Mouse (Mus musculus) kidney, adult 18-20 months (tissue): ENCODE data around the gene Fgd4.
A peak's percentile ranks its signal among the peaks of the same experiment; 100 is the strongest.

Experiments used
- DNase-seq: peaks from one replicate; pipeline ENCODE4 v3.0.0; 2021

Gene Fgd4

DNA sequence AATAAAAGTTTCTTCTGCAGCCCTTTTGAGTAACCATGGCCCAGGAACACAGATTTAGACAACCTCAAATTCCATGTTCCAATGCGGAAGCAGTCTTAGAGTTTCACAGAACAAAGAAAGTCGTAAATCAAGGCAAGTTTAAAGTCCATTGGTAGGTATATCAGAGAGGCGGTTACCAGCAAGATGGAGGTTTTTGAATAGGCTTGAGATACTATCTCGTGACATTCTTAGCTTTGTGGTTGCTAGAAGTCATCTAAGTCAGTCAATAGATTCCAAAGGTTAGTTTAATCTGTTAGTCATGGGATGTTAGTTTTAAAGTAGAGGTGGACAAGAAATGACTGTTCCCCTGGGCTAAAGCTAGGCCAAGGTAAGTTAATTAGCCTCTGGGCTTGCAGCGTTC is at the start of gene Fgd4:
Fgd4 (minus strand) TSS at position 89 of the 400 bp plus-strand sequence.
- DNase-seq = peak; percentile 4

DNA sequence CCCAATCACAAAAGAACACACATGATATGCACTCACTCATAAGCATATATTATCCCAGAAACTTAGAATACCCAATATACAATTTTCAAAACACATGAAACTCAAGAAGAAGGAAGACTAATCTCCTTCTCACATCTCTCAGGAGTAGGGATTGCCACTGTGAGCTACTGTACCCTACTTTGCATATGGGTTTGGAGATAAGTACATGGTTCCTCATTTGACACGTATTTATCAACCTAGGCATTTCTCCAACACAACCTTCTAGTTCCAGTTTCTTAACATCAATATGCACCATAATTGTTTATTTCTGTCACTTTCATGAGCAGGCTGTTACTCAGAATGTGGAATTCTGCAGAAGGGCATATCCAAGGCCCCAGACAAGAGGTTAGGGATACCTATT is 44.8 kb upstream of the Fgd4 start:
- DNase-seq = no peak

DNA sequence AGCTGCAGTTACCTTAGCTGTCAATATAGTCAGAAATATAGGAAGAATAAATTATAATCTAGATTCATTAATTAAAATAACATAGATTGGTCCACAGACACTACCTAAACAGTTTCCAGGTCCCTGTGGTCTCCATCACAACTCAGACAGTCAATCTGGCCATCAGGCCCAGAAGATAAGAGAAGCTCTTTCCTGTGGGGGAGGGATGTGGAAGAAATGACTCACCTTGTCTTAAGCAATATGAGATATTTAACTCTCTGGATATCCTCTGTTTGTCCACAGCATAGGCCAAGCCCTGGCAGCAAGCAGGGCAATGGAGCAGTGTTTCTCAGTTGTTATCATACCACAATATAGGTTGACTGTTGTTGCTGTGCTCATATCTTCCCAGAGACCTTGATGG is 33.4 kb upstream of the Fgd4 start:
- no peak for DNase-seq

DNA sequence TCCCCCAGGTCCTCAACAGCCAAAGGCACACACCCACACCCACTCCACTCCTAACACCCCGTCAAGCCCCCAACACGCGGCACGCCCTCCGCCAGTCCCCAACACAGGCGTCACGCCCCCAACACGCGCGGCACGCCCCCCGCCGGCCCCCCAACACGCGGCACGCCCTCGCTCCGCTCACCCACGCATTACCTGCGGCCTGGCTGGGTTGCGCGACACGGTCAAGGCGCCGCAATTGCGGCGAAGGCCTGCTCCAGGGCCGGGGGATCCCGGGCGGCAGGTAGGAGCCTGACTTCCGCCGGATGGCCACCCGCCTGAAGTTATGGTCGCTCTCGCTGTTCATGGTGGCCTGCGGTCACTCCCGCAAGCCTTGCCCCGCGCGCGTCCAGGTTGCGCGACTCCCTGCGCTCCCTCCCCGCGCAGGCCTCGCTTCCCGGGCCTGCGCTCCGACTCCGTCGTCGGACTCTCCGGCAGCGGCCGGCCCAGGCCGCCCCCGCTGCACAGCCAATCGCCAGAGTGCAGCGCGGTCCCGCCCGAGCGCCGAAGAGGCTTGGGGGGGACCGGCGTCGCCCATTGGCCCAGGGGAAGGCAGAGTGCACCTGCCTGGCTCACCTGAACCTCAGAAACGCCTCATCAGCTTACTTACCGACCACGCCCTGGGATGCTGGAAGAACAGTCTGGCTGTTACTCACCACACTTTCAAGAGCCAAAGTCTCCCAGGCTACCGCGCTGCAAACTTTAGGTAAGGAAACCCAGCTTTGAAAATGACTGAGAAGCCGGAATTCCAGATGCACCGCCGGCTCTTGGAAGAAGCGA is 555 bp downstream of the Fgd4 start:
- DNase-seq = peak; percentile 80

DNA sequence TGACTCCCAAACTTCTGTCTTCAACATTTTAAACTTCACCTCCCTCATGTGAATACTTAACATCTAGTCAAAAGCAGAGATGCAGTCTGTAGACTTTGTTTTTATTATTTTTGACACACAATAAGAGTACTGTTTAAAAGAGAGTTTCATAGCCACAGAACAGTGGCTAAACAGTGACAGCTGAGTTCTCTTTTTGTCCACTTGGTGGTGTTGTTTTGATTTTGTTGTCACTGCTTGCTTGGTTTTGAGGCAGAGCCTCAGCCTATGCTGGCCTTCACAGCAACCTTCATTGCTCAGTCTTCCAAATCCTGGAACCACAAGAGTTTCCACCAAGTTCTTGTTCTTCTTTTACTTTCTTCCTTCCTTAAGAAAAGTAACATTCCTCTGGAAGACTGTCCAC is 3.8 kb downstream of the Fgd4 start:
- DNase-seq = no peak

DNA sequence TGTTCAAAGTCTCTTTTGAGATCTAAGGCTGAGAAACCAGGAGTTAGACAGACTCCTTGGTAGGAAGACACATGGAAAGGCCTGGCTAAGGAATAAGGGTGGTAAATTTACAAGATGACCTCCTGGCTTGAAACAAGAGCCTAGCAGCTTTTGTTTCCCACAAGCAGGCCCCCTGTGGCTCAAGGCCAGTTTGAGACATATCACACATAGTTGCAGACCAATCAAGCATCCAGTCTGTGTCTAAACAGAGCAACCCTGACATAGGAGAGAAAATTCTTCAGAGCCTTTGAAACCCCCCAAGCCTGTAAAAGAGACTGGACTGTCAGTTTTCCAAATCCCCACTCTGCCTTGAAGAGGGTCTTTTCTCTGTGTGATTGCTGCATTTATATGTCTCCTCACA is 7.7 kb downstream of the Fgd4 start:
- no peak for DNase-seq

DNA sequence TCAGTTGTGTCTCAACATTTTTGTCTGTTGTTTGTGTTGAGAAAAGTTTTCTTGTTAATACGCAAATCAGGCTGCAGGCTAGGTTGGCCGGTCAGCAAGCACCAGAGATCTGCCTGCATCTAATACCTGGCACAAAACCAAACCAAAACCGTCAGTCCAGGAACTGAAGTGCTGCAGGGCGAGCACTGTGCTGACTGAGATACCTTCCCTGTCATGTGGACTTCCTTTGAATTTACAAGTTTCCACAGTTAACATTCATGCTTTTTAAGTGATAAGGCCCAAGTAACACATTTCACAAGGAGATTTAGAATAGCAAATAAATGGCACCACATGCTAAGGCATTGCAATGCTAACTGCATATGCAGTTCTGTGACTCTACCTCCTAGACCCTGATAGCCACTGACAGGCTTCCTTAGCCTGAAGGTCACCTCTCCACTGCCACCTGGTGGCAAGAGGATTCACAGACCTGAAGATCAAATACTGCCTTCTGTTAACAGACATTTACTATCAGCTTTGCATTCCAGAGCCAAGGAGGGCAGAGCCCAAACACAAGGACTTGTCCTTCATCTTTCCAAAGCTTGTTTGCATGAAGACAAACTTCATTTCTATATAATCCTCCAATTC is 15.8 kb downstream of the Fgd4 start:
- peak; percentile 72 for DNase-seq

DNA sequence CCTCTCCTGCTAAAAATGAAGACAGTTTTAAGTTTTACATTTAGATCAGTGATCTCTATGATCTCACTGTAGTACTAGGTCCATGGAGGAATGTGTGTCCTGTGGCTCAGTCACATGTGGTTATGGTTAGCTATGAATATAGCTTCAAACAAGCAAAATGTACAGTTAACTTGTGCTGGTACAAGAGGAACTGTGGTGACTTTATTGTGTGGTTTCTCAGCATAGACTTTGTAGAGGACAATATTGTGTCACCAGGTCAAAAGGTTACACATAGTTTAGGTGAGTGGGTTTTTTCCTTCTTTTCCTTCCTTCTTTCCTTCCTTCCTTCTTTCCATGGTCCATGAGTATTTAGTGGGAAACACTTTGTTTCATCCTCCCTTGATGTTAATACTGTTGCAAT is 23.8 kb downstream of the Fgd4 start:
- no peak for DNase-seq

DNA sequence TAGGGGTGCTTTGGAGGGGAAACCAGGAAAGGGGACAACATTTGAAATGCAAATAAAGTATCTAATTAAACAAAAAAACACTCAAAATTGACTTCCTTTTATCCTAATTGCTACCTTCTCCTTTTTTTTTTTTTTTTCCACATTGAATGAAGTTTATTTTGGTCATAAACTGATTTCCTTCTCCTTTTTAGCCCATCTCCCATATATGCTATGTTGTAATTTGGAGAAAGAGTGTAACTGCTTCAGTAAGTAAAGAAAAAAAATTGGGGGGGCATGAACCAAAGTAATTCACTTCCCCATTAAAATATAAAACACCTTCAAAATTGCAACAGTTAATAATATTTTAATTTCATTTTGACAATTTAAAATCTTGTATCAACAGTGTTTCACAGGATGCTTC is 25.8 kb downstream of the Fgd4 start:
- no peak for DNase-seq

DNA sequence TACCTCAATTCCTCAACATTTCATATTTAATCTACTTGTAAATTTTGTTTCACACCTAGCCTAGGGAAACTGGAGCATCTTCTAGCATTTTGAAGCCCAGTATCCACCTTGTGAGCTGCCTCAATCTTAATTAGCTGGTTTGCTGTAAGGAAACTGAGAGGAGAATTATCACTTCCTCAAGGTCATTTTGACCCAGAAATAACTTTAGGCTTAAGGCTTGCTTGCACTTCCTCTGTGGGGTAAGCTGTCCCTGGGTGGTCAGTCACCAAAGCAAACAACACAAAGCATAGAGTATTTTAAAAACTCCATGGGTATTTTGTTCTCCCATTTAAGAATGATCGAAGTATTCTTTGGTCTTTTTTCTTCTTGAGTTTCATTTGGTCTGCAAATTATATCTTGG is 27.2 kb downstream of the Fgd4 start:
- DNase-seq = no peak

DNA sequence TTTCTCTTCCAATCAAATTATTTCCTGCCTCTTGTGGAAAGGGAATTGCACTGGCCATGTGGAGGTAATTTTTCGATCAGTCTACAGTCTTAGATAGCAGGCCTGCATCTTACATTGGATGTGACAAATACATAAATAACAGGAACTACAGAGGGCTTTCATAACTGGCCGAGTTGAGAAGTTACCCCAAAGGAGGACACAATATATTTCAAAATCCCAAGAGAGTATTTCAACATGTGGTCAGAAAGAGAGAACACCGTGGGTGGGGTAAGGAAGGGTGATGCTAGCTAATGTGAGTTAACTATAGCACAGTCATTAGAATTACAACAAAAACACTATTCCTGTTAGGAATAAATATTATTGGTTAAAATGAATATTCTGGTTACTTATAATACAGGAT is 29.0 kb downstream of the Fgd4 start:
- DNase-seq = no peak

DNA sequence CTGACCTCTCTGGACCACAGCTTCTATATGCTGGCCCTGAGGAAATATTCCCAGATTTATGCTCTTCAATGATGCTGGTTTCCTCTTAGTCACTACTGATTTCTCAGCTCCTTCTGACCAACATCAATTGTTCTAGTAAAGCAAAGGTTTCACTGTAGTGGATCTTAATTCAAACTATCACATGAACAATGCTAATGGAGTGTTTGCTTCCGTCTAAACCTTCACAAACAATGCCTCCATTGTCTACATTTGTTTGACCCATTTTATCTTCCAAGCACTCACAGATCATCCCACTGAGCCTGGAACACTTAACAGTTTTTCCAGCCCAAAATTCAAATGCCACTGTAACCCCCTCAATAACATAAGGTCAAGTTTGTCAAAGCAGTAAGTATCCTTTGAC is 33.6 kb downstream of the Fgd4 start:
- DNase-seq = no peak

DNA sequence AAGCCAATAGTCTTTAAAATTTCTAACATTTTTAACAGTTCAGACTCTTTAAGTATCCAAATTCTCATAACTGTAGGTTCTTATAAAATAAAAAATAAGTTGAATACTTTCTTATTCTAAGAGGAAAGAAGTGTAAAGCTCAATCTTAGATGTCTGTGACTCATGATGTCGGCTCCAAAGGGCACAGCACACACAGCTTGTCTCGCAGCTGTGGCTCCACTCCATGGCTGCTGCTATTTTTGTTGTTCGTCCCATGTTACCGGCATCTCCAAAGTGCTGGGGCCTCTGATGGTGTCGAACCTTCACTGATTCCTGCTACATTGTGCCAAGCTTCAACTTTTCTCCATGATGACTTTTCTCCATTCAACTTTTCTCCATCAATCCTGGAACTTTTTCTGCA is 34.1 kb downstream of the Fgd4 start:
- no peak for DNase-seq

DNA sequence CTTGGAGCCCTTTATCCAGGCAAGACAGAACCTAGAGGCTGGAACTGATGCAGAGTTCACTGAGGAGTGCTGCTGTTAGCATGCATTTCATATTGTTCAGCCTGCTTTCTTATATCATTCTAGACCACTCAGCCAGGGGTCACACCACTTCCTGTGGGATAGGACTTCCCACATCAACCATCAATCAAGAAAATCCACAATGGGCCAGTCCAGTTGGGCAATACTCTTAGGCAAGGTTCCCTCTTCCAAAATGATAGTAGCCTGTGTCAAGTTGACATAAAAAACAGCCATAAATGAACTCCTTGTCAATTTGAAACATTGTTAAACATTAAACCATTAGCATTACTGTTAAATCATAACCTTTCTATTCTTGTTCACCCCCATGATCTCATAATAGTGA is 34.6 kb downstream of the Fgd4 start:
- no peak for DNase-seq

DNA sequence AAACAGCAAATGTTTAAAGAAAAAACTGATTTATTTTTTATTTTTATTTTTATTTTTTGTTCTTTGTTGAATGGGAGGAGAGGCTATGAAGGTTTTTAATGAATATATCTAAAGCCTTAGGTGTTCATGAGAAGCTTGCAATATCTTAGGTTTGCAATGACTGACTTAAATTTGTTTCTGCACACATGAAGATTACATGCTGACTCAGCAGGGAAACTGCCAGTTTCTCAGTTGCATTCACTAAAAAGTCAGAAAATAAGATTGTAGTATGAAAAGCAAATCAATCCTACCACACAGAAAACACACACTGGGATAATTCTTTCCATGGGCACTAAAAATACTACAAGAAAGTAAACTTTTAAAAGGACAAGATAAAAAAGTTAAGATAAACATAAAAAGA is 39.6 kb downstream of the Fgd4 start:
- no peak for DNase-seq

DNA sequence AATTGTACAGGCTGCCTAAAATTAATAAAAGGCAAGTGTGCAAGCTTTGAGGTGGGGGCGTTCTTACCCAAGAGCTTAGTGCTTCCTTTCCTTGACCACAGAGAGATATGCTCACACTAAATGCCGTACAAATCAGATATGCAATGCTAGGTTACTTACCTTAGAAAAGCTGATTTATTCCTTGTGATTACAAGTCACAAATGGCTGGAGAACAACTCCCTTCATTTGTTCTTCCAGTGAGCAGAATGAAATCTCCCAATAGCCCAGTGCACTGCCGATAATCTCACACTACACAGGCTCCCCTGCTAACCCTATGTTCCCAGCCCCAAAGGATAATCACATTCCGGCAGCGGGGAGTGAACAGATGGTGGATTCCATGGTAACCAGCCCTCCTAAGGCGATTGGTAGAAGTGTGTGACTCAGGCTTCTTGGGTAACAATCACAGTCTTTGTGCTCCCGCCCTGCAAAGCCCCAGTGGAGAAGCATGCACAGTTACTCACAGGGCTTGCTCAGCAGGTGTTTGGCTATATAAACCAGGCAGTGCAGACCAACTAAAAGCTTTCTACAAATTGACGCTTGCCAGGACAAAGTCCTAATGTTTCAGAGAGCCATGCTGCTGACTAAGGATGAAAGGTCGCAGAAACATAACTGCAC is 40.3 kb downstream of the Fgd4 start:
- peak; percentile 49 for DNase-seq

DNA sequence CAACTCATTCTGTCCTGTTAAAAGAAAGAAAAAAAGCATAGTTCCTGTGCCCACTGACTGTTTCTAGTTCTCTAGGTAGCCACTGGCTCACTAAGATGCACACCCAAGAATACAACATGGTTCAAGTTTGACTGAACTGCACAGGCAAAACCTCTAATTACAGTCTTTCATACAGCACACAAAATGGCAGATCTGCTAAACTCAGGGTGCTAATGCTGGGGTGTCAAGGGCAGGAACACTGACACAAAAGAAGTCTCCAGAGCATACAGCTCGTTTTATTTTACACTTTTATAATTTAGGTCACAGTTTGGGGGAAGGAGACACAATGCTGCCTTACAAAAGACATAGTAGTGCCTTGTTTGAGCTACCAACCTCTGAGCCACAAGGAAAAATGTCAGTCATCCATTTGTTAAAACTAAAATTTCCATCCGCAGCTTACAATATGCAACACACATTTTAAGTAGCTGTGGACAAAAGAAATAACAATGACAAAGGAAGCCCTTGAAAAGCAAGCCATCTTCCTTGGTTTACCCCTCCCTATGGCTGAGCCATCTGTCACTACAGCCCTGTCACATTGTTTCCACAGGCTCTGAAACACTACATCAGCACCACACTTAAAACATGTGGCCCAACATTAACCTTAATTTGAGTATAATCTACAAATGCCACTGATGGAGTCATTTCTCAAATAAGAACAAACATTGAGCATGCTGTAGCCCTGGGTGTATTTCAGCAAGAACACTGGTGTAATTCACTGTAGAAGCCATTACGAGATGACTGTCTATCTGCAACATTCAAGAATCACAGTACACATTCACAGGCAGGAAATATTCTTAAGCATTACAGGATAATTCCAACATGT is 41.1 kb downstream of the Fgd4 start:
- DNase-seq = no peak

DNA sequence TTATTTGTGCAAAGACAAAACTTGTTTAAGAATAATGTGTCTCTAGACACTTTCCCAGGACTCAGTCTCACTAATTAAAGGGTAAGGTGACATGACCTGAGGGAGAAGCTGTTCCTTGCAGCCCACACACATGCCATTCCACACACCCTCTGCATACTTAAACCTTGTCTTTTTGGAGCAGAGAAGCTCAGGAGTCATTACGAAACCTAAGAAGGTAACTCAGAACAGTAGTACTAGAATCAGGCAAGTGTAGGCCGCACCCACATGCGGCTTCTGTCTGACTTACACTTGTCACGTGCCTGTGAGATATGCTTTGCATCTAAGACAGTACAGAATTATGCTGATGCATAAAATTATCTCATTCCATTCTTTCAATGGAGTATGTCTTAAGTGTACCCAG is 42.6 kb downstream of the Fgd4 start:
- DNase-seq = no peak

DNA sequence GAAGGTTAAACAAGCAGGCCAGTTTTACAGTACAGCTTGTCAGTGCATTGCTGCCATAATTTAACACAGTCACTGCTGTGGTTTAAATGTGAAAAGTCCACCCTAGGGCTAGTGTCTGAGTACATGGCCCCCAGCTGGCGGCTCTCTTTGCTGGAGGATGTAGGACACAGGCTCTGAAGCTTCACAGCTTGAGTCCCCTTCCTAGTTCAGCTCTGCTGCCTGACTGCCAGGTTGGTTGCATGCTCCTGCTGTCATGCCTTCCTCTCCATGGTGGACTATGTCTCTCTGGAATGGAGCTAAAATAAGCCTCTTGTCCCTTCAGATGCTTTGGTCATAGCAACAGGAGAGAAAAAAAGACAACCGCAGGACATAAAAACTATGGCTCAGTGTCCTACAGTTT is 46.3 kb downstream of the Fgd4 start:
- DNase-seq = no peak

DNA sequence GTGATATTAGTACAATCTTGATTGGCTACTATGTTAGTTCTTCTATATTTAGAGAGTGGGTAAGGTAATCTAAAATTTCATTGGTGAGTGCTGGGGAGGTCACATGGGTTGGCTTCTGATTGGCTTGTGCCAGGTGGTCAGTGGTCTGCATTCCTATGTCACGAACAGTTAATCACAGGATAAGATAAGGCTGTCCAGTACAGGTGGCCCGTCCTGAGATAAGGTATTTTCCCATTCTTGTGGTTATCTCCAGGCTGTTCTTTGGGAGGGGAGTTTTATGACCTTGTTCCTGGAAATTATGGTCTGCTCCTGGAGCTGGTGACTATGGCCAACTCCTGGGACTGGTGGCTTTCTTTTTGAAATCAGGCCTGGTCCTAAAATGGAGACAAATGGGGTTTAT is 48.2 kb downstream of the Fgd4 start:
- DNase-seq = no peak

DNA sequence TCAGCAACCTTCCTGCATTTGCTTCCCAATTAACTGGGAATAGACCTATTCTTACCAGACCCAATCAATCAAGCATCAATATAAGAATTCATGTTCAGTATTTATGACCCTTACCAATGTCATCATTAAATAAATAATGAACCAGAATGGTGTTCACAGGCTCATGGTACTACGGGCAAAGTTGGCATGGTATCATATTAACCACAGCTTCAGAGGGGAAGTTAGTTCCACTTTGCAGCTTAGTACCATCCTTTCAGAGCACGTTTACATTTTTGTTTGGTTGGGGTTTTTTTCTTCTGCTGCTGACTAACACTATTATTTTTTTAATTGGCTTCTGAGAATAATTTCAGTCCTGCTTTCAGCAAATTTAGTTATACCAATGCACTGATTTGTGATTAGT is 51.2 kb downstream of the Fgd4 start:
- DNase-seq = no peak

DNA sequence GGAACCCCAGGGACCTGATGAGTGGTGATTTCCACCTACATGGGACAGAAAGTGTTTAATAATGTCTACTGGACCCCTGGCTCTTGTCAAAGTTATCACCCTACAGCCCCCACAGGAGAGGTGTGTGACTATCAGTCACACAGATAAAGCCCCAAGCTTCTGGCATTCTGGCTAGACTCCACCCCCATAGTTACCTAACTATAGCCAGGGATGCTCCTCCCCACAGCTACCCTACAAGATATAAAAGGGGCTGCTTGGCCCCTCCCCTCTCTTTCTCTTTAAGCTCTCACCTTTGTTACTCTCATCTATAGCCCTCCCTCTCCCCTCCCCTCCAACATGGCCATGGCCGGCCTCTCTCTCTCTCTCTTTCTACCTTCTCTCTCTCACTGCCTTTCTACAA is 53.7 kb downstream of the Fgd4 start:
- no peak for DNase-seq

DNA sequence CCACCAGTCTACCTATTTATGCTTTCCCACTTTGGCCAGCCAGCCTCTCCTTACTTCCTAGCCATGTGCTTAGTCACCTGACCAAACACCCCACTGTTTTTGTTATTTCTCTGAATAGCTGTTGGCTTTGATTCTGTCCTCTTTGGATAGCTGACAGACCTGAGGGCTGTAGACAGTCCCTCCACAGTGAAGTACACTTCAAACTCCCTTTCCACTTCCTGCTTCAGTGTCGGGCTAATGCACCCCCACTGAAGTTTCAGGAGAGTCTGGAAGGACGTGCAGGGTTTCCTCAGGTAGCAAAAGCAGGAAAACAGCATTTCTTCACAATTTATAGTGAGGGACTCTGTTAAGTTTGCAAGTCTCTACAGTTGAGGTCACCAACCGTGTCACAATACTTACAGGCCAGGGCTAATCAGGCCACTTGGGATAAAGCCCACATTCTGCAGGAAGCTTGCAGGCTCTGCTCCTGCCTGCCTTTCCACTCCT is 57.4 kb downstream of the Fgd4 start:
- no peak for DNase-seq
